Mouse (Mus musculus) kidney, embryonic 15.5 days (tissue): ENCODE data around the gene Lmln. TPM values are rescaled to one million over a fixed set of nuclear protein-coding genes. Genes with fewer than 3 reads are reported as not detected.
"Not testable (repeated sequence)": the region's sequence is repeated elsewhere in the genome, so short reads cannot be mapped to it uniquely, and the experiment has no call there.

Experiments
- ATAC-seq: fragments of 200-750 bp; cut with Nextera tagmentation; replicated peaks from 2 replicates; pipeline ENCODE4 v1.8.0; 2017; ENCODE audit warnings: moderate TSS enrichment; ENCODE audit not compliant: low FRiP score
- H3K27ac ChIP-seq: fragments of 300-500 bp; sonication (generic); 2 replicates; pipeline ENCODE4 v1.5.1; 2015; ENCODE audit warnings: mild to moderate bottlenecking, inconsistent platforms
- H3K27me3 ChIP-seq: fragments of 300-500 bp; sonication (generic); 2 replicates; pipeline ENCODE4 v1.6.1; 2015; ENCODE audit warnings: inconsistent platforms
- H3K36me3 ChIP-seq: fragments of 300-500 bp; sonication (generic); 2 replicates; pipeline ENCODE4 v1.6.1; 2015; ENCODE audit warnings: inconsistent platforms
- H3K4me1 ChIP-seq: fragments of 300-500 bp; sonication (generic); 2 replicates; pipeline ENCODE4 v1.6.1; 2015; ENCODE audit warnings: inconsistent platforms
- H3K4me2 ChIP-seq: fragments of 300-500 bp; sonication (generic); 2 replicates; pipeline ENCODE4 v1.6.1; 2015; ENCODE audit warnings: moderate library complexity, mild to moderate bottlenecking, inconsistent platforms
- H3K4me3 ChIP-seq: fragments of 300-500 bp; sonication (generic); replicated peaks from 2 replicates; pipeline ENCODE4 v1.5.1; 2015; ENCODE audit warnings: mild to moderate bottlenecking, inconsistent platforms
- H3K9ac ChIP-seq: fragments of 300-500 bp; sonication (generic); 2 replicates; pipeline ENCODE4 v1.6.1; 2015; ENCODE audit warnings: mild to moderate bottlenecking, inconsistent platforms
- H3K9me3 ChIP-seq: fragments of 300-500 bp; sonication (generic); replicated peaks from 2 replicates; pipeline ENCODE4 v1.6.1; 2016; ENCODE audit warnings: inconsistent platforms
- WGBS: fragments of 180-500 bp; shearing (Covaris S2); methylation state at CpG from one replicate; pipeline ENCODE4 v1.1.7; 2015; ENCODE audit warnings: mixed read lengths; 5-methylcytosine and 5-hydroxymethylcytosine counted together
- polyA plus RNA-seq: library from polyadenylated mRNA; unstranded; fragments of >200 nt; fragmentation: Nextera tagmentation; extraction: Ambion mirVana; gene quantifications from 2 replicates; pipeline ENCODE4 v1.2.1, GENCODE M21; 2015

Lmln gene
- polyA plus RNA-seq, 1 experiment from 2014 or later = 2.3 TPM

DNA sequence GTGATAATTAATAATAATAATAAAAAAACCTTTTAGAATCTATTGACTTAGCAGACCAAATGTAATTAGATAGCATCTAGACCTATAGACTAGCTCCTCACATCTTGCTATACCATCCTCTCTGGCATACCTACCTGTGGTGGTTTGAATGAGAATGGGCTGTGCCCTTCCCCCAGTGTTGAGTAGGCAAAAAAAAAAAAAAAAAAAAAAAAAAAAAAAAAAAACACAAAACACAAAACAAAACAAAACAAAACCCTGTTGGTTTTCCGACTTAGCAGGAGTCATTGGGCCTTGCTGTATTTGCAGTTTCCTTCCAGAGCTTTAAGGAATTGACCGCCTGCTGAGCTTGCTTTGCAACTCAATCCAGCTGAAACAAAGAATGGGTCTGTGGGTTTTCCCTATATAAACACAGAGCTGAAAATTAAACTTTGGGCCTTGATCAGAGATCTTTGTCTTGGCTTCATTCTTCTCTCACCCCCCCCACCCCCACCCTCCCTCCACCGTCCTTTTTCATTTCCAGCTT is 79.5 kb downstream of the Lmln start:
- Histone ChIP-seq H3K27me3 (no peaks in the 10 kb centered on the region), H3K4me1 (no peaks in the 10 kb centered on the region), H3K4me3 (no peak overlapping the region), H3K4me2 (no peak overlapping the region), H3K9ac (no peak overlapping the region), H3K9me3 (no peaks in the 10 kb centered on the region), H3K36me3 (no peaks in the 10 kb centered on the region), H3K27ac (no peak overlapping the region)
- WGBS = 62% methylated on average over 3 of the region's 3 CpGs
- no peak for ATAC-seq

DNA sequence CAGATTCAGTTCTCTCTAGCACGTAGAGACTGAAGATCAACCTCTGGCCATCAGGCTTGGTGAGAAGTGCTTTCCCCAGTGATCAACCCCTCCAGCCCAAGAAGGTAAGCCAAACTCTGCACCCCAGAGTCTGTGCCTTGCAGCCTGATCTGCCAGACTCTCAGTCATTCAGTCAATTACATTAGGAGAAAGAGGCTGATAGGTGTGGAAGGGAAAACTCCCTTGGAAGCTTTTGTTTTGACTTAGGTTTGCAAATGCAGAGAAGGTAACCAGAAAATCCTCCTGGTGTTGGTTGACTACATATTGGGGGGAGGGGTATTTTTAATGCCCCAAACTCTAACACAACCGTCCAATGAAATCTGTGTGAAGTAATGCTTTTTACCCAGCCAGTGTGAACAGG is 81.1 kb downstream of the Lmln start:
- H3K27ac ChIP-seq = no peak overlapping the region
- H3K27me3 ChIP-seq = no peaks in the 10 kb centered on the region
- no peaks in the 10 kb centered on the region for H3K4me1 ChIP-seq
- 74% methylated on average over 2 of the region's 2 CpGs for WGBS
- no peaks in the 10 kb centered on the region for H3K9me3 ChIP-seq
- no peak overlapping the region for H3K9ac ChIP-seq
- H3K4me3 ChIP-seq = no peak overlapping the region
- no peak overlapping the region for H3K4me2 ChIP-seq
- no peak for ATAC-seq
- H3K36me3 ChIP-seq = no peaks in the 10 kb centered on the region

DNA sequence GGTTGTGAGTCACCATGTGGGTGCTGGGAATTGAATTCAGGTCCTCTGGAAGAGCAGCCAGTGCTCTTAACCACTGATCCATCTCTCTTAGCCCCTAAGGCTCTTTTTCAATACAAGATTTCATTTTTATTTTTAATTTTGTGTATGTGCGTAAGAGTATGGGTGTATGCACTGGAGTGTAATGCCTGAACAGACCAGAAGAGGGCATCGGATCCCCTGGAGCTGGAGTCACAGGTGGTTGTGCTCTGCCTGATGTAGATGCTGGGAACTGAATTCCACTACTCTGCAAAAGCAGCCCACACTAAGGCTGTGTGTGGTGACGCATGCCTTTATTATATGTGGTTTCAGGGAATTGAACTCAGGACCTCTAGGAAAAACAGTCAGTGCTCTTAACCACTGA is 83.9 kb downstream of the Lmln start:
- no peaks in the 10 kb centered on the region for H3K9me3 ChIP-seq
- no peak overlapping the region for H3K4me3 ChIP-seq
- ATAC-seq = no peak
- no peak overlapping the region for H3K4me2 ChIP-seq
- H3K4me1 ChIP-seq = no peaks in the 10 kb centered on the region
- WGBS = 99% methylated on average over 3 of the region's 3 CpGs
- no peaks in the 10 kb centered on the region for H3K36me3 ChIP-seq
- no peak overlapping the region for H3K27ac ChIP-seq
- no peak overlapping the region for H3K9ac ChIP-seq
- no peaks in the 10 kb centered on the region for H3K27me3 ChIP-seq

GRCm38 (mm10) chr16:33148135-33148534 is 85.8 kb downstream of the Lmln start:
- ATAC-seq = no peak
- Histone ChIP-seq H3K4me1 (no peaks in the 10 kb centered on the region), H3K9me3 (no peaks in the 10 kb centered on the region), H3K36me3 (no peaks in the 10 kb centered on the region), H3K9ac (no peak overlapping the region), H3K27ac (no peak overlapping the region), H3K27me3 (no peaks in the 10 kb centered on the region), H3K4me3 (no peak overlapping the region), H3K4me2 (no peak overlapping the region)
- WGBS = 85% methylated on average over 4 of the region's 4 CpGs

- H3K27ac ChIP-seq, H3K4me1 ChIP-seq, H3K27me3 ChIP-seq, H3K9me3 ChIP-seq, H3K4me3 ChIP-seq, H3K36me3 ChIP-seq, ATAC-seq, H3K9ac ChIP-seq, H3K4me2 ChIP-seq: not testable (repeated sequence)
- 76% methylated on average over 9 of the region's 9 CpGs for WGBS
Observed at GRCm38 (mm10) chr16:33150875-33151274, 88.6 kb downstream of the Lmln start.

DNA sequence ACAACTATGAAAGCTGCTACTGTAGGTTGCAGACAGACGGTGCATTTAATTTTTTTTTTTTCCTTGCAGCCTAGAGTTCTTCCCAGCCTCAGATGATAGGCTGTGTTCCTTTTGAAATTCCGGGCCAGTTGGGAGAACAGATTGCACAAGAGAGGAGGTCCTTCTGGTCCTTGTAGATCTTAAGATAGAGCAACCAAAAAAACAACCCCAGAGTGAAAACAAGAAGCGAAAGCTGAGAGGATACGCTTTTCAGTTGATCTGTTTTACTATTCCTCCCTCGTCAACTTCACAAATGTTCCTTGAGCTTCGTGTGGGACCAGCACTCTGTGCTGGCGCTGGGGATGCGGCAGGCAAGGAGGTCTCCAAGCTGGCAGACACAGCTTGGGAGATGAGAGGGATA is 89.2 kb downstream of the Lmln start:
- H3K4me2 ChIP-seq = no peak overlapping the region
- H3K9ac ChIP-seq = no peak overlapping the region
- no peaks in the 10 kb centered on the region for H3K4me1 ChIP-seq
- H3K4me3 ChIP-seq = no peak overlapping the region
- H3K27me3 ChIP-seq = no peaks in the 10 kb centered on the region
- no peak for ATAC-seq
- no peak overlapping the region for H3K27ac ChIP-seq
- H3K9me3 ChIP-seq = no peaks in the 10 kb centered on the region
- 60% methylated on average over 8 of the region's 8 CpGs for WGBS
- H3K36me3 ChIP-seq = no peaks in the 10 kb centered on the region

GRCm38 (mm10) chr16:33154992-33155391 is 92.7 kb downstream of the Lmln start:
- Histone ChIP-seq H3K27ac (no peak overlapping the region), H3K4me1 (no peaks in the 10 kb centered on the region), H3K4me2 (no peak overlapping the region), H3K9me3 (no peaks in the 10 kb centered on the region), H3K27me3 (no peaks in the 10 kb centered on the region), H3K9ac (no peak overlapping the region), H3K36me3 (no peaks in the 10 kb centered on the region), H3K4me3 (no peak overlapping the region)
- WGBS = 55% methylated on average over 4 of the region's 4 CpGs
- no peak for ATAC-seq

- H3K4me2 ChIP-seq = no peak overlapping the region
- no peak overlapping the region for H3K27ac ChIP-seq
- no peak overlapping the region for H3K4me3 ChIP-seq
- no peaks in the 10 kb centered on the region for H3K4me1 ChIP-seq
- no peaks in the 10 kb centered on the region for H3K27me3 ChIP-seq
- no peaks in the 10 kb centered on the region for H3K9me3 ChIP-seq
- no peak for ATAC-seq
- H3K9ac ChIP-seq = no peak overlapping the region
- no peaks in the 10 kb centered on the region for H3K36me3 ChIP-seq
- WGBS = 89% methylated on average over 11 of the region's 11 CpGs
Observed at GRCm38 (mm10) chr16:33158006-33158405, 95.7 kb downstream of the Lmln start.

DNA sequence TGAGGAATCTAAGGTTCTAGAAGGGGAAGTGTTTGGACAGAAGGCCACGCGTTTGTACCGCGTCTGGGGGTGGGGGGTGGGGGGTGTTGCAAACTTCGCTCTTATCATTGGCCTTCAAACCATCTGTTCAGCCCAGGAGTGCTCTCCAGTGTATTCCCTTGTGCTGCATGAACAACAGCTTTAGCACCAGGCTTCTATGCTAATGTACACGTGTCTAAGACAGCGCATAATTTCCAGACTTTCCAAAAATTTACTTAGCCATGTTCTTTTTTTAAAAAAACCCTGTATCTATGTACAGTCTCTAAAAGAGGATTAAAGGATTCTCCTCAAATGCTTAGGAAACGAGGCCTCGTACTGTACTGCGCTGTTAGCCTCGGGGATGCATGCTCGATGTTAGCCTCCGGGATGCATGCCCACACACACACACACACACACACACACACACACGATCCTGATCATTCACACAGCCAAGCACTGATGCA is 96.3 kb downstream of the Lmln start:
- no peak for ATAC-seq
- 88% methylated on average over 14 of the region's 14 CpGs for WGBS
- Histone ChIP-seq H3K4me2 (no peak overlapping the region), H3K4me1 (no peaks in the 10 kb centered on the region), H3K9ac (no peak overlapping the region), H3K27me3 (no peaks in the 10 kb centered on the region), H3K9me3 (no peaks in the 10 kb centered on the region), H3K27ac (no peak overlapping the region), H3K36me3 (no peaks in the 10 kb centered on the region), H3K4me3 (no peak overlapping the region)

DNA sequence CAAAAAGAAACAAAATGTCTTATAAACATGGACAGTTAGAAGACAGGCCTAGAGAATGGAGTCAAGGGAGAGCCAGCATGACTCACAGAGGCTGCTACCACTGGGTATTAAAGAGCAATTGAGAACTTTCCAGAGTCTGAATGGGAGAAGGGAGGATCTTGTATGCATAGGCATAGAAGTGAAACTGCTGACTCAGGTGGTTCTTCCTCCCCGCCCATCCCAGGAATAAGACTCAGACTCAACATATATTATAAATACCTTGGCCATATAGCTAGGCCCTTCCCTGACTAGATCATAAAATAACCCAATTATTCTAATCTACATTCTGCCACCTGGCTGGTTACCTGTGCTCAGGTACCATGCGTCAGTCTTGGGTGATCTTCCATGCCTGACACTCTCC is 97.0 kb downstream of the Lmln start:
- H3K9me3 ChIP-seq = no peaks in the 10 kb centered on the region
- H3K36me3 ChIP-seq = no peaks in the 10 kb centered on the region
- H3K4me2 ChIP-seq = no peak overlapping the region
- H3K27me3 ChIP-seq = no peaks in the 10 kb centered on the region
- no peaks in the 10 kb centered on the region for H3K4me1 ChIP-seq
- 89% methylated on average over 2 of the region's 2 CpGs for WGBS
- no peak overlapping the region for H3K27ac ChIP-seq
- no peak overlapping the region for H3K4me3 ChIP-seq
- no peak overlapping the region for H3K9ac ChIP-seq
- ATAC-seq = no peak

GRCm38 (mm10) chr16:33163330-33164090 is 101.2 kb downstream of the Lmln start:
- Histone ChIP-seq H3K4me2 (no peak overlapping the region), H3K27ac (no peak overlapping the region), H3K9me3 (no peaks in the 10 kb centered on the region; the same call in 1 of the 2 replicates), H3K36me3 (no peaks in the 10 kb centered on the region), H3K27me3 (no peaks in the 10 kb centered on the region), H3K9ac (no peak overlapping the region), H3K4me3 (no peak overlapping the region), H3K4me1 (no peaks in the 10 kb centered on the region)
- no peak for ATAC-seq
- WGBS = 80% methylated on average over 13 of the region's 13 CpGs

DNA sequence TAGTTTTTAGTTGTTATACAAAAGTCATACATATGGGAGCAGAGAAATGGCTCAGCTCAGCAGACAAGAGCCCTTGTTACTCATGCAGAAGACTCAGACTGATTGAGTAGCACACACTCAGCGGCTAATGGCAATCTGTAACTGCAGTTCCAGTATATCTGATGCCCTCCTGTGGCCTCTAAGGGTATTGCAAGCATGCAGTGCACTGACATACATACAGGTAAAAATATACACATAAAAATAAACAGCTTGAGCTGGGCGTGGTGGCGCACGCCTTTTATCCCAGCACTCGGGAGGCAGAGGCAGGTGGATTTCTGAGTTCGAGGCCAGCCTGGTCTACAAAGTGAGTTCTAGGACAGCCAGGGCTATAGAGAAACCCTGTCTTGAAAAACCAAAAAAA is 104.0 kb downstream of the Lmln start:
- not testable (repeated sequence) for H3K9ac ChIP-seq, H3K27ac ChIP-seq, H3K4me2 ChIP-seq, H3K9me3 ChIP-seq, H3K27me3 ChIP-seq, H3K36me3 ChIP-seq, H3K4me1 ChIP-seq, H3K4me3 ChIP-seq, ATAC-seq
- WGBS = 67% methylated on average over 6 of the region's 6 CpGs

GRCm38 (mm10) chr16:33167537-33167936 is 105.2 kb downstream of the Lmln start:
- Histone ChIP-seq H3K36me3 (no peaks in the 10 kb centered on the region), H3K4me3 (no peak overlapping the region), H3K4me2 (no peak overlapping the region), H3K9ac (no peak overlapping the region), H3K4me1 (no peaks in the 10 kb centered on the region), H3K9me3 (no peaks in the 10 kb centered on the region; the same call in 1 of the 2 replicates), H3K27me3 (no peaks in the 10 kb centered on the region), H3K27ac (no peak overlapping the region)
- no peak for ATAC-seq
- 45% methylated on average over 5 of the region's 5 CpGs for WGBS
